Mouse (Mus musculus) cerebellum, postnatal 25 days (tissue): Measurements from ENCODE around the gene Slc24a1.

Source experiments
- DNase-seq, 2 experiments: peaks; one replicate each; pipeline ENCODE4 v3.0.0; 2021; ENCODE audit warnings: mixed read lengths in 2 of 2

The Slc24a1 gene

DNA sequence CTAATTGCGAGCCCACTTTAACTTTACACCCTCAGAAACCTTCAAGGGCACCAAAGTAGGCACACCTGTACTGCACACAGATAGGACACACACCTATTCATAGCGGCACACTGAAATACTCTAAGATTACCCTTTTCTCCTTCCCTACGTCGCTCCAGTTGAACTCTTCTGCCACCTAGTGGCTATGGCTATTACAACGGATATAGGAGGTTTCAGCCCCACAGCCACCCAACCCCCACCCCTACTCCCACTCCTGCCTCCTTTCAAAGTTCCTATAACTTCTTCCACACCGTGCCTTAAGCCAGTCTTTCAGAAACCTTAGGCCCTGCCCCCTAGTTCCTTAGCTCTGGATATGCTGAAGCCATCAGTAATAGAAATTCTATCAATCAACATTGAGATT is 14.9 kb downstream of the Slc24a1 start:
- peak; percentile 39 to 70 for DNase-seq

DNA sequence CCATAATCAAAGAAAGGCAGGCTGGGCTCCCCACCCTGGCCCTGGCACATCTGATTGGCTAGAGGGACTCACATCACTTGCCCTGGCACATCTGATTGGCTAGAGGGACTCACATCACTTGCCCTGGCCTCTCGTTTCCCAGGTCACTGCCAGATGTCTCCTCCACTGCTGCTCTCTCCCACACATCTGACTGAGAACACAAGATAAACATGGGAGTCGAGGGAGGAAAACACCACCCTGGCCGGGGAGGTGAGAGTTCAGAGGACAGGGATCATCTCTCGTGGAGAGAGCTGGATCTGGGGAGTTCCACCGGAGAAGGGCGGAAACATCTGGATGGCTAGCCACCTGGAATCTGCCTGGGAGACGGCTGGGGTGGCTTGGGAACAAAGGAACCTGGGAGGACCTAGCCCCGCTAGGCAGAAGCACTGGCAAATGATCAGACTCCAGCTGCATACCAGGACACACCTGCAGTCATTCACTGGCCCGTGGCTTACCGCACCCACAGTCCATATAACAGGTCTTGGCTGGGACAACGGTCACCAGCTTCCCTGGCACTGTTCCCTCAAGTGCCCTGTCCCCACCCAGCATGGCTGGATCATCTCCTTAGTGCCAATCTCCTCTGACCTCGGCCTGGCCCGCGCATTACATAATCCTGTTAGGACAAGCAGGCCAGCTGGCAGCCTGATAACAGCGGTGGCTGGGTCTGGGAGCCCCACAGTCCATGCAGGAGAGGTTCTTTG is 17.2 kb downstream of the Slc24a1 start:
- DNase-seq, result peak; percentile 44 to 47

DNA sequence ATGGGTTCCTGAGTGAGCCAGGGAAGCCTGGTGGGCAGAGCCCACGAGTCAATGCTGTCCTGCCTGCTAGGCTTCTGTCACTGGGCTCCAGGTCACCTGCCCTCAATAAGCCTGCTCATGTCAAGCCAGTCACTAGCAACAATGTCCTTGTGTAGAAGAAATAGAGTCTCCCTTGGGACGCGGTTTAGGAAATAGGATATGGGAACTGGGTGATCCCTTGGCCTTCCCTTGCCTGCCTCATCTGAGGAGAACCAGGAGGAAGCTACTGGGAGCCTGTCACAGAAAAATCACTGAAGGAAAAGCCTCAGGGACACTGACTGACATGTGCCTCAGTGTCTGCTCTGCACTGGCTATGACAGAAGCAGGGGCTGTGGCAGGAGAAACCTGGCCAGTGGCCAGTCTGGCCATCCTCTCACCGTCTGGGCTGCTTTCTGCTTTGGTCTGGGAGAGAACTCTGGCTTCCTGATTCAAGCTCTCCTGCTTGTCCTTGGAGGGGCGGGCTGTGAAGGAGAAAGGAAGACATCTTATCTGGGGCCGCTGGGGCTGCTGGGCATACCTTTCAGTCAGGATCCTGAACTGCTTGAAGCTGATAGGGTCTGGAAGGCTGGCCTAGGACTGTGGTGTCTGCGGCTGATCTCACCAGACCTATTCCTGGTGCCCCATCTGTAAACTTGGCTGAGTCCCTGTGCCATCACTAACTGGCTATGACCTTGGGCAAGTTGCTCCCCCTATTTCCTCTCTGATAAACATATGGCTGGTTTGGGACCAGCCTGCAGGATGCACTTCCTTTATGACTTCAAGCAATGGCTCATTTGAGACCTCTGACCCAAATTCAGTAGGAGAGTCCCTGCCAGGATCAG is 19.4 kb downstream of the Slc24a1 start:
- peak; percentile 21 to 27 for DNase-seq

DNA sequence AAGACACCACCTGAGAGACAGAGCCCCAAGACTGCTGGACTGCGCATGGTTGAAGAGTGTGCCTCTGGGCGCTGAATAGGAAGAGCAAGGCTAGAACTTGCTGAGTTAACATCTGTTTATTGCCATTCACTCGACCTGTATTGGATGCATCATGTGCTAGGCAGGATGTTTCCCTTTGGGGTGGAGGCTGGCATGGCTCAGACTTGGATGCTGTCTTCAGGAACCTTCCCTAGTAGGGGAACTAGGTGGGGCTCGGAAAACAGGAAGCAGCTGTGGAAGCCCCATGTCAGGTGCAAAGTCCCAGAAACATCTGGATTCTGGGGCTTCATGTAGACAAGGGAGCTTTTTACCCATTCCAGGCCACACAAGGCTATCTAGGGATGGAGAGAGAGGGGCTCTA is 21.2 kb downstream of the Slc24a1 start:
- DNase-seq, result no peak

DNA sequence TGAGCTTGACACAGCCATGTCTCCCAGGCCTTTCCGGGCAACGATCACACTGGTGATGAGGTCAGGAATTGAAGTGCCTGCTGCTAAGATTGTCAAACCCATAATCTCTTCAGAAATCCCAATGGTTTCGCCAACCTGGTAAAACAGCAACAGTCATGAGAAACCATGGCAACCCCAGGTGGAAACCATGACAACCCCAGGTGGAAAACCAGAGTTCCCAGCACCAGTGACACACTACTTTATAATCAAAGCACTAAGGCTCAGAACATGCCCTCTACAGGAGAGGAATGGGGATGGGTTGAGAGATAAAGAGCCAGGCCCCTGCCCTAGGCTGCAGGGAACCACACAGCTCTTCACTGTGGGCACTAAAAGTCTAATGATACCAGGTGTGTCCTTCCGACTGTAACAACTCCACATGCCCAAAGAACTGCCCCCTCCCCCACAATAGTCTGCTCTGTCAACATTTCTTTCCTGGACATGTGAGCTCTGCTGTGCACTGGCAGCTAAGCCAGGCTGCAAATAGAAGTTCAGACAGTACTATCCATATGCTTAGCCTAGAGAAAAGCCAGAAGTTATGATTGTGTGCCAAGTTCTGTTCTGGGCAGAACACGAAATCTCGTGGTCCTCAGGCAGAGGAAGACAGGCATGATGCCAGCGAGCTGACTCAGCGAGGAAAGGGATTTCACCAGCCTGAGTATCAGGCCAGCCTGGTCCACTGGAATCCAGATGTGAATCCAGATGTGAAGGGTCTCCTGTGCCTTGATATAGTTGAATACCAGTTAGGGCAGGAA is 25.0 kb downstream of the Slc24a1 start:
- DNase-seq, result peak; percentile 69 to 84

DNA sequence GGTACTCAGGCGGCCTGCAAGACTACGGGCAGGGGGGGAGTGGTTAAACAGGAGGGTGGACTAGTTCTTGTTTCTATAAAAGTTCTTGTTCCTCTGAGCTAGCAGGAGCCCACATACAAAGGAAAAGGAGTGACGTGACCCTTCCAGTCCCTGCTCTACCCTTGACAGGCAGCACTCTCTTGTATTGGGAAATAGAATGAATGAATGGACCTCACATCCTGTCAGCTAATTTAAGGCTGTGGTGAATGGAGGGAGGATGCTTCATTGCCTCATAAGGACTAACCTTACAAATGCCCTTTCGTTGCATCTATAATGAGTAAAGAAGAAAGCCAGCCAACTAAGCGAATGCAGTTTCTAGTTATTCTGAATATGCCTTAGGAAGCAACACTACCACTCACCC is 25.6 kb downstream of the Slc24a1 start:
- no peak for DNase-seq

DNA sequence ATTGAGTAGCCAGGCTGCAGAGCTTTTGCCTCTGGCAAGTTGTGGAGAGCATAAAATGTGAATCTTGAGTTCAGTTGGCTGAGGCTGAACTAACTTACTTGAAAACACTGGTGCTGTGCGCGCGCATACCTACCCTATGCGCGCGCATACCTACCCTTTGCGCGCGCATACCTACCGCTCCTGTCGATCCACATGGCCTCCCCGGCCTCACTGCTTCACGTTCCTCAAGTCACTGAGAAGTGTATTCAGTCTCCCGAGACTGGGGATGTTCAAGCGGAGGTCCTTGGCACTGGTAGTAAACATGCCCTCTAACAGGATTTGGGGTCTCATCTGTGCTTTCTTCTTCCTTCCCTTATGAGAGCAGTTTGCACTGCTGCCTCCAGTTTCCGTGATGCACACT is 32.8 kb downstream of the Slc24a1 start:
- DNase-seq, result no peak

DNA sequence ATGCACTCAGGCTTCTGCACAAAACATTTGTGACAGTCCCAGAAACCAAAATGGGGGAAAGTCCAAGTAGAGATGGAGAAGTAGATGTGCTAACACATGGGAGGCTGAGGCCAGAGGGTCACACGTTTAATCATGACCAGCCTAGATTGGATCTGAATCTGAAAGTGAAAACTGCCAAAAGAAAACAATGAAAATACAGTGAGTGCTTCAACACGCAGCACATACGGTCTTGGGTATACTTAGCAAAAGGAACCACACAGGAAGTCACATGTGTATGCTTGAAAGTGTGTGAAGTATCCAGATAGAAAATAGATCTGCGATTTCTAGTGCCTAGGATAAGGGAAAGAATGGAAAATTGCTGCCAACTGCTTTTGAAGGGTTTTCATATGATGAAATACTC is 36.8 kb downstream of the Slc24a1 start:
- DNase-seq, result no peak

DNA sequence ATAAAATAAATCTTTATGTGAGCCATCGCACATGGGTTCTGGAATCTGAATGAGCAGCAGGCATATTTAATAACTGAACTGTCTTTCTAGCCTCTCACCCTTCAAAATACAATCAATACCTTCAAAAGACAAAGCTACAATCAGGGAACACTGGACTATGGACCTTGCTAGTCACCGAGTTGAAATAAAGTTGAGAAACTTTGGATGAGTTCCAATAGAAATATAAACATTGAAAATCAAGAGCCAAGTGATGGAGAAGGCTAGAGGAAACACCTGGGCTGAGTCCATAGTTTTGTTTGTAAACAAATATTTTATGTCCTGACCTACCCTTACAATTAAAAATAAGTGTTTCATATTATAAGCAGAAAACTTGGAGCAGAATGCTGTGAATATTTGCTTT is 37.4 kb downstream of the Slc24a1 start:
- DNase-seq, result no peak

DNA sequence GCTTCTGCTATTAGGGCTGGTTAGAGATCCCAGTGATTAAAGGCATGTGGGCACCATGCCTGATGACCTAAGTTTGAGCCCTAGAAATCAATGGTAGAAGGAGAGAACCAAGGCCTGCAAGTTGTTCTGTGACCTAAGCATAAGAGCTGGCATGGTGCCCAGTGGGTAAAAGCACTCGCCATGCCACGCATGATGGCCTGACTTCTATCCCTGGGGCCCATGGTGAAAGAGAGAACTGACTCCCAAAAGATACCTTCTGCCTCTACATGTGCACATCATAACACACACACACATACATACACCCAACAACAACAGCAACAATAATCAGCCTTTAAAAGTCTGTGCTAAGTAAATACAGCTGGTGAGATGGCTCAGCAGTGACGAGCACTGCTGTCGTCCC is 38.0 kb downstream of the Slc24a1 start:
- DNase-seq, result no peak

DNA sequence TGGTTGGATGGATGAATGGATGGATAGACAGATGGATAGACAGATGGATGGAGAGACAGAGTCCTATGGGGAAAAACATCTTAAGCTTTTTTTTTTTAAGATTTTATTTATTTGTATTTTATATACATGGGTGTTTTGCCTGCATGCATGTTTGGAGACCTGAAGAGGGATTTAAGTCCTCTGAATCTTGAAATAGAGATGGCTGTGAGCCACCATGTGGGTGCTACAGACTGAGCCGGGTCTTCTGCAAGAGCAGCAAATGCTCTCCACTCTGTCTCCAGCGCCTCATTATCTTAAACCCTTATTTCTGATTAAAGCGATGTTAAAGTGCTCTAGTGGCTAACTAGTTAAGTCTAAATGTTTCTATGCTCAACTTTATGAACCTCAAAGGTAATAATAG is 44.0 kb downstream of the Slc24a1 start:
- no peak for DNase-seq

DNA sequence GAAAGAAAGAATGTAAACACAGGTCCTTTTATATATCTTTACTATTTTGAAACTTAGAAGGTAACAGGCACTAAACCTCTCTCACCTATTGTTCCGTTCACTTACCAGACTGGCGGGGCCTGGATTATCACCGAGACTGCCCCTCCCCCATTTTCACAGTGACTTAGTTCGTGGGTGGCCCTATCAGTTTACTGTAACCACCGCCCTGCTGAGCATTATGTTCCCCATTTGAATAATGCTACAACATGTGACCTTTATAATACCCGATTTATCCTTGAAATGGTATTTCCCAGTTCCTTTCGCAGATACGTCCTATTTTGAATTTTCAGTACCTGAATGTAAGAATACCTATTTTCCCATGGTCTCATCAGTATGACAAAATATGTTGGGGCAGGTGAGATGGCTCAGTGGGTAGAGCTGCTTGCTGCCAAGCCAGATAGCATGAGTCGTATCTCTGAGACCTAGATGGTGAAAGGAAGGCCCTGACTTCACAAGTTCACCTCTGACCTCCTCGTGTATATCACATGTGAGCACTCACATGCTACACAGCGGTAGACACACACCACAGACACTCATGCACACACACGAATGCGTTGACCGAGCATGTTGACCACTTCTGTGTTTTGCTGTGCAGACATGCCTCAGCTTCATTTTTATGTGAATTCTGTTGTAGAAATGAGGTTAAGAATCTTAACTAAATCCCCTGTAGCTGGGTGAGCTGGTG is 46.3 kb downstream of the Slc24a1 start:
- no peak for DNase-seq

DNA sequence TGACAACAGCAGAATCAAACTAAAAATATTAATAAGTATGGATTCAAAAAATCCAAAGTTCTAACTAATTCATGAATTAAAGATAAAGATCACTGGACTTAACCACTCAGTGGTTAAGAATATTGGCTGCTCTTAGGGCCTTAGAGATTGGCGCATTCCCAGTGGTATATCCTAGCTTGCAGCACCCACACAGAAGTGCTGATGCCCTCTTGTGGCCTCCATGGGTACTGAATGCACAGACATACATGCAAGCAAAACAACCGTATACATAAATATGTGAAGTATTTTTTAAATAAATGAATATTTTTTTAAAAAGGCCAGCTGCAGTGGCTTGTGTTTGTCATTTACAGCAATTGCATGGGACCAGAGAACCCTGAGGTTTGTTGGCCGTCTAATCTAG is 48.0 kb downstream of the Slc24a1 start:
- peak; percentile 72 to 89 for DNase-seq

DNA sequence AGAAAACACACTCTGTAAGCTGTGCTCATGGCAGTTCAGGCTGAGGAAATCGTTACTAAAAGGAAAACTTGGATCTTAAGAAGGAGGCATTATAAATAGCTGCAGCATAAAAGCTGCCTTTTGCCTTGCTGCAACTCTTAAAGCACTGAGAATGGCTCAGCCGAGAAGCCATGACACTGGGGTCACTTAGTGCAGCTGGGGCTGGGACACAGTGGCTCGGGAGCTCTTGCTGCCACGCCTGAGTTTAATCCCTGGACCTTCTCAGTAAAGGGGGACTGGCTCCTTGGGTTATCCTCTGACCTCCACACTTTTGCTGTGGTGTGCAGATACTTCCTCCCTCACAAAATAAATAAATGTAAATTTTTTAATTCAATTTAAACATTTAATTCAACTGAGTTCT is 48.5 kb downstream of the Slc24a1 start:
- no peak for DNase-seq

DNA sequence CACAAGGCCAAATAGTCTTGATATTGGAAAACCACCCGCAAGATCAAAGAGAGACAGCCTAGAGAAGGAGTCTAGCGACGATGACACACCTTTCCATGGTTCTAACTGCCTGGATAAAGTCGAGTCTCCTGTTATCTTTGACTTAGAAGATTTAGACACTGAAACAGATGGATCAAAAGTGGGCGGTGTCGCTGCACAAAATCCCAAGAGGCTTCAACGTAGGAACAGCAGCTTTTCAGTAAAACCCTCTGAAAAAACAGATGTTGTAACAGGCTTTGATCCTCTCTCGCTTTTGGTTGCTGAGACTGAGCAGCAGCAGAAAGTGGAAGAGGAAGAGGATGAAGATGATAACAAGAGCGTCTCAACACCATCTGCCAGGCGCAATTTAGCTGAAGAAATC is 54.8 kb downstream of the Slc24a1 start:
- no peak for DNase-seq

DNA sequence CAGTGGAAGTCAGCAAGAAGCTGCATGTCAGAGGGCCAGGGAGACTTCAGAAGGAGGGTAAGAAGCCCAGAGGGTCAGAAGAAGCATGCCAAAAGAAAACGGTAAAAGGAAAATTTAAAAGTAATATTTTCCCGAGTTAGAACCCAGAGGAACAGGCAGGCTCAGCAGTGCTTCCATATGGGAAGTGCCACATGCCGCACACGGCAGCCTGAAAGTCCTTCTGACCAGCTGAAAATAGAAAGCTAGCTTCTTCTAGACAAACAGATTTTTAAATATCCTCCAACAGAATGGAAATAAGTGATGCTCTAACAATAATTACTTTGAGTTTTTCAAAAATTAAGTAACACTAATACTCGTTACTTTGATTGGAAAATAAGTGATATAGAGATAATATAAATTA is 65.4 kb downstream of the Slc24a1 start:
- DNase-seq, result no peak
